Mouse (Mus musculus) cerebellum, adult 9-10 months (tissue): ENCODE results near the gene Acsbg1.
"Not testable (repeated sequence)": the region's sequence is repeated elsewhere in the genome, so short reads cannot be mapped to it uniquely, and the experiment has no call there.

Experiments
- DNase-seq: peaks from one replicate; pipeline ENCODE4 v3.0.0; 2022

Gene Acsbg1

GRCm38 (mm10) chr9:54661605-54662377 is at the start of gene Acsbg1:
Acsbg1 (minus strand) TSS chr9:54661870.
- no peak for DNase-seq

GRCm38 (mm10) chr9:54708085-54708484 is 46.4 kb upstream of the Acsbg1 start:
- no peak for DNase-seq

DNA sequence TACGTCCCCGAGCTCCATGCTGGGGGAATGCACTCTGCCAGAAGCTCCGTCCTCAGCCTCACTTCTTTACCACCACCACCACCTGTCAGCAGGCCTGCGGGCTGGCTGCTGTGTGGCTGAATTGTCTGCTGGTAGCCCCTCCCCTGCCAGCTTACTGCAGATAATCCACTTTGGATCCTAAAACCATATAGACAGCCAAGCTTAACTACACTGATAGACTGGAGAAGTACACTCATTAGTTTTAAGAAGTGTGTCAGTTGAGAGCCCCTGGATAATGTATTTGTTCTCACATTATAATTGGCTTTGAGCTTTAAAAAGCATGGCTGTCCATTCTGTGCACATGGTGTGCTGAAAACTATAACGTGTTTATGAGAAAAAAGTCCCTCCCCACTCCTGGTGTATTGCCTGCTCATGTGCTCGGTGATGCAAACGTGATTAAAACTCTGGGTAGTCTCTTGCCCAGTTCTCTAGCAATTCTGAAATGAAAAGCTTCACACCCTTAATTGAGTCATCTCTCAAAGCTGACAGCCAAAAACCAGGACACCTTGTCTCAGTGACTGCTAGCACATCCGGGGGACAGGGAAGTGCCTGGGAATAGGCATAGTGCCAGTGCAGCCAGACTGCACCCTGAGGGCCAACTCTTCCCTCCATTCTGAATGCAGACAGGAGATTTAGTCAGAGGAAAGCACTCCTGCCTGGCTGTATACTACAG is 45.8 kb upstream of the Acsbg1 start:
- DNase-seq, result no peak

DNA sequence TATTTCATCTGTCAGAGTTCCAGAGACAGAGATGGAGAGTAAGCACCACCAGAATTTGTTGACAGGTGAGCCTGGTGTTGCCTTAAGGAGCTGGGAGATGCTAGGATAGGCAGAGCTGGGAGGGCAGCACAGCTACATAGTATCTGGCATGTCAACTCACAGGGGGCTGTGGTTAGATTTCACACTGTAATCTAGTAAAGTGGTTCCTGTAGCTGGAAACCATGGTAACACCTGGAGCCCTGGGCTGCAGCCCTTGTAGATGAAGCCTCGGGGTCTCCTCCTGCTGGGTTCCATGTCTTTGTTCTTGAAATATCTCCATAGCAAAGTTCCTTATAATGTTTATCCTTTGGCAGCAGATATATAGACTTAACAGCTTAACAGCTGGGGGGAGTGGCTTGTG is 43.9 kb upstream of the Acsbg1 start:
- no peak for DNase-seq

DNA sequence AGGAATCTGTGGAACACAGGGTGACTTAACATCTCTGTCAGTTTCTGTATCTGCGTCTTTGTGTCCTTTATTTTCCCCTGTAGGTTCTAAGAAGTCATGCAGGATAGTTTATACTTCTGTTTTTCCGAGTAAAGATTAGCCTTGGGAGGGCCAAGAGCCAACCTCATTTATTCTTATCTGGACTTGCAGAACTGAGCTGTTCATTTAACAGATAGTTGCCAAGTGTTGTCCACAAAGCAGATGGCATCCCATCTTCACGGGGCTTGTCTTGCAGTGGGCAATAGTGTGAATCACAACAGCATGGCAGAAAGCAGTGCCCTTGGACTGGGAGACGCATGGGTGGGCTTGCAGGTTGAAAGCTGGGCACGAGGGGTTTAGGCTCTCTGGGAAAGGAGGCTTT is 42.7 kb upstream of the Acsbg1 start:
- DNase-seq, result no peak

DNA sequence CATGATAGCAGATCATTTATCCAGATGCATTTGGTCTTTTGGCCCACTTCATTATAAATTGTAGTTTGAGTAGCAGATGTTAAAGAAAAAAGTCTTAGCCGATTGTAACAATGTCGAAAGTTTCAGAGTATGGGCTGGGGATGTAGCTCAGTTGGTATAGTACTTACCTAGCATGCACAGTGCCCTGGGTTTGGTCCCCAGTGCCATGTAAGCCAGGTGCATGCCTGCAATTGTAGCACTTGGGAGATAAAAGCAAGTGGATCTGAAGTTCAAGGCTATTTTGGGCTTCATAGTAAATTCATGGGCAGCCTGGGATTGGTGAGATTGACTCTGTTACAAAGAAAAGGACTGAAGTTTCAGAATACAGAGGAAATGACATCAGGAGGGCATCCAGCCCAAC is 40.9 kb upstream of the Acsbg1 start:
- DNase-seq, result no peak

- DNase-seq, result no peak
Measured at GRCm38 (mm10) chr9:54700746-54701145, 39.1 kb upstream of the Acsbg1 start.

DNA sequence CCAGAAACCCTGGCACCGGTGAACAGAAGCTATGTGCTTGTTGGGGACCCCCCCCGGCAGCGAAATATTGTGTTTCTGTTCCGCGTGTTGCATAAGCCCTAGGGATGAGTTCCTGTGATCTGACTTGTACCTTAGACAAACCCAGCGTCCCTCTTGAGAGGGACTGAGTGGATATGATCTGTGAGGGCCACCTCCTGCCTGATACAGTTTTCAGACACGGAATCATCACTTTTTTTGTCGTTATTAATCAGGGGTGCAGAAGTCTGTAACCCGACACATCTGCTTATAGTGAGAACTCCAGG is 38.5 kb upstream of the Acsbg1 start:
- DNase-seq, result no peak

GRCm38 (mm10) chr9:54699345-54700173 is 37.9 kb upstream of the Acsbg1 start:
- DNase-seq, result peak; percentile 76

DNA sequence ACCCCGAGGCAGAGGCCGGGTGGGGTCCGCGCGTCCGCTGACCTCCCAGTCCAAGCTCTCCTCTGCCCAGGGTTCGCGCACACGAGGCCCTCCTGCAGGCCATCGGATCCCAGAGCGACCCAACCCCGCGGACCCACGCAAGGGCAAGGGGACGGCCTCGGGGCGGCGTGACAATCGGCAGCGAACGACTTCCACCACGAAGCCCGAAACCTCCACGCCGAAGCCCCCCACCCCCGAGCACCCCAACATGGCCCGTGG is 37.3 kb upstream of the Acsbg1 start:
- no peak for DNase-seq

- DNase-seq, result peak; percentile 36
Measured at GRCm38 (mm10) chr9:54698318-54699086, 36.8 kb upstream of the Acsbg1 start, which contains the start of gene Dnaja4. Dnaja4 (plus strand) TSS chr9:54698873.

- DNase-seq, result not testable (repeated sequence)
Measured at GRCm38 (mm10) chr9:54691241-54691805, 29.7 kb upstream of the Acsbg1 start.

DNA sequence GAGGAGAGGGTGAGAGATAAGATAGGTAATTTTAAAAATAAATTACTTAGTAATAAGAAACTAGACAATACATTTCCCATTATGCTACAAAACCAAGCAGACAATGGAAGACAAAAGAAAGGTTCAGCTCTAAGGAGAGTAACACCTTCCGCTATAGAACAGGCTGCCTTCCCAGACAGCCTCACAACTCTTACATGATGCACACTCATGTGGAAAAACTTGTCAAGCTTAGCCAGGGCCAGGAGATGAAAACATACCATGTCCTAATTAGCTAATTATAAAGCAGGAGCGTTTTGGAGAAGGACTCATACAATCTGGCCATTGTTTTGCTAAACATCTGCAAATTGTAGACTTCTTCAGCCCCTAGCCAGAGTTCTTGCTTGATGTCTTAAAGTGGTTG is 29.0 kb upstream of the Acsbg1 start:
- not testable (repeated sequence) for DNase-seq

DNA sequence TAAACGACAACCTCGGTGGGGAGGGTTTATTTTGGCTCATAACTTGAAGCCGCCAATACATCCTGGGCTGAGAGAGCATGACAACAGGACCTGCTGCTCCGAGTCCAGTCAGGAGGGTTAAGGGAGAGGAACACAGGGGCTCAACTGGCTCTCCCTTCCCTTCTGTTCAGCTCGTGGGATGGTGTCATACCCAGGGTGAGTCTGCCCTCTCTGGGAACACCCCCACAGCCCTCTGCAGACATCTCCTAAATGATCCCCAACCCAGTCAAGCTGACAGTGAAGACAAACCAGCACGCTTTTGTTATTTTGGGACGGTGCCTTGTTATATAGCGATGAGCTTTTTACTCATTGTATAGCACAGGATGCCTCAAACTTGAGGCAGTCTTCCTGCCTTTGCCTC is 27.8 kb upstream of the Acsbg1 start:
- DNase-seq, result no peak

GRCm38 (mm10) chr9:54687246-54688236 is 25.9 kb upstream of the Acsbg1 start:
- DNase-seq, result no peak

GRCm38 (mm10) chr9:54683814-54684605 is 22.3 kb upstream of the Acsbg1 start:
- DNase-seq, result no peak

DNA sequence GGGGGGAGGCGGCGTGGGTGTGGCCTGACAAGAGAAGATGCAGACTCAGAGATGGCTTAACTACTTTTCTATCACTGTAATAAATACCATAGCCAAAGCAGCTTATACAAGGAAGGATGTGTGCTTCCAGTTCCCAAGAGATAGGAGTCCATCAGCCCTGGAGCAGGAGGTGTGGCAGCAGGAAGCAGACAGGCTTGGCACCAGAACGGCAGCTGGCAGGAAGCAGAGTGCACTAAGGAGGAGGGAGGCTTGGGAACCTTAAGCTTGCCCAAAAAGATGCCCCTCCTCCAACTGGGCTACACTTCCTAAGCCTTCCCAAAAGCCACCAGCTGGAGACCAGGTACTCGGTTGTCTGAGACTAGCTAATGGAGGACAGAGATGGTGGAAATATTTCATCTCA is 21.2 kb upstream of the Acsbg1 start:
- peak; percentile 76 for DNase-seq

DNA sequence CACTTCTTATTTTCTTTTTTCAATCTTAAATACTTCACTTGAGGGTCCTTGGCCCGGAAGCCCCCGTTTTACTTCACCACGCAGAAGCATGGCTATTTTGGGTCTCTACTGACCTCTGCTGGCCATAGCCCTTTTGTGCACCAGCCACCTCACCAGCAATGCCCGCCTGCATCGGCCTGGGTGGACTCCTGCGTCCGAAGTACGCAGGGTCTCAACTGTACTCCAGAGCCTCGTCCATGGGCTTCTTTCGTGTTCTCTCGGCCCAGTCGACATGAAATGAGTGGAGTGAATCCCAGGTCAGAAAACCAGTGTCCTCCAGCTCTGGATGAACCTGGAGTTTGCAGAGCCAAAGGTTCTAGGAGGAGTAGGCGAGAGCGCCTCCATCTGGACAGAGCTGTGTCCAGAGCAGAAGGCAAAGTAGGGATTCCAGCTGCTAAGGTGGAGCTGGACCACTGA is 14.9 kb upstream of the Acsbg1 start:
- DNase-seq, result peak; percentile 81

- no peak for DNase-seq
Measured at GRCm38 (mm10) chr9:54673887-54674286, 12.2 kb upstream of the Acsbg1 start.

DNA sequence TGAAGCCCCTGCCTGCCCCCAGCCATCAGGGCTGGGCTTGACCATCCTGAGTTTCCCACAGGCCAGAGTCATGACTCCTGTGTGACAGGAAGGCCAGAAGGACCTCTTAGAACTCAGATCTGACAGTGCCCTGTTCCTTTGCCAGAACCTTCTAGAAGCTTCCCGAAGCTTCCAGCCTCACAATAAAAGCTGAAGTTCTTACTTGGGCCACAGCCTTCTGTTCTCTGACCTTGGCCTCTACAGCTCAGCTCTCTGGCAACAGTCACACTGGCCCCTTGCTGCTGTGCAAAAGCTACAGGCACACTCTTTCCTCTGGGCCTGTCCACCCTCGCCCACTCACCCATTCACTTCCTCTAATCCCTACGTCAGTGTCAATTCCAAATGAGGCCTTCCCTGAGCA is 10.3 kb upstream of the Acsbg1 start:
- no peak for DNase-seq

DNA sequence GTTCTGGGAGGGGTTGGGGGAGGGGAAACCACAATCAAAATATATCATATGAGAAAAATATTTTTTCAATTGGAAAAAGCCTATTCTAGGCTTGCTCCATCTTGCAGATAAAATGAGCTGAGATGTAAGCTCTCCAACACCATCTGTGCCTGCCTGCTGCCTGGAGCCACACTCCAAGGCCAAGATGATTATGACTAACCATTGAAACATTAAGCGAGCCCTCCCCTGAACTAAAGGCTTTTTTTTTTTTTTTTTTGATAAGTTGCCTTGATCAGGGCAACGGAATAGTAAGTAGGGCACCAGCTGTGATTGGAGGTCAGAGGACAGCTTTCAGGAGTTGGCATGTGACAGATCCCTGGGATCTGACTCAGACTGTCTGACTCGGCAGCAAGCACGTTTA is 6.8 kb upstream of the Acsbg1 start:
- DNase-seq, result peak; percentile 78
